Mouse (Mus musculus) c-Kit-positive CD71-positive TER-119-positive erythroid progenitor cells, embryonic 14.5 days (primary cell): ENCODE measurements around the gene Kcnc1.

Source experiments
- DNase-seq: peaks from one replicate; pipeline ENCODE4 v3.0.0-alpha.2; 2013; ENCODE audit warnings: low spot score

Kcnc1 gene

DNA sequence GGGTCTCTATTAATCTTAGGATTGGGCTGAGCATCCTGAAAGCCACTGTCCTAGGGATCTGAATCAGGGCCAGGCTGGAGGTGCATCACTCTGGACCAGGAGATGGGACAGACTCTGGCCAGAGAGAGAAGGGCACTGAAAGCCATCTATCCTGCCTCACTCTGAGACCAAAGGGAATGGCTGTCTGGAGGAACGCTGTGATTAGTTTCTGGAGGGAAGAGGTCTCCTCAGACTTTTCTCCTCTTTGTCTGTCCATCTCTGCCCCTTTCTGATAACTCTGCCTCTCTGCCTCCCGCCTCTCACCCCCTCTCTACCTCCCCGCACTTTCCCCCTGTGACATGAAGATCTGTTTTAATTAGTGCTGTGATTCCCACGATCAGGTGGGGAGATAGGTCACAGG lies 1.4 kb upstream of the Kcnc1 start:
- no peak for DNase-seq

GRCm38 (mm10) chr7:46395571-46395970 lies 726 bp upstream of the Kcnc1 start:
- no peak for DNase-seq

DNA sequence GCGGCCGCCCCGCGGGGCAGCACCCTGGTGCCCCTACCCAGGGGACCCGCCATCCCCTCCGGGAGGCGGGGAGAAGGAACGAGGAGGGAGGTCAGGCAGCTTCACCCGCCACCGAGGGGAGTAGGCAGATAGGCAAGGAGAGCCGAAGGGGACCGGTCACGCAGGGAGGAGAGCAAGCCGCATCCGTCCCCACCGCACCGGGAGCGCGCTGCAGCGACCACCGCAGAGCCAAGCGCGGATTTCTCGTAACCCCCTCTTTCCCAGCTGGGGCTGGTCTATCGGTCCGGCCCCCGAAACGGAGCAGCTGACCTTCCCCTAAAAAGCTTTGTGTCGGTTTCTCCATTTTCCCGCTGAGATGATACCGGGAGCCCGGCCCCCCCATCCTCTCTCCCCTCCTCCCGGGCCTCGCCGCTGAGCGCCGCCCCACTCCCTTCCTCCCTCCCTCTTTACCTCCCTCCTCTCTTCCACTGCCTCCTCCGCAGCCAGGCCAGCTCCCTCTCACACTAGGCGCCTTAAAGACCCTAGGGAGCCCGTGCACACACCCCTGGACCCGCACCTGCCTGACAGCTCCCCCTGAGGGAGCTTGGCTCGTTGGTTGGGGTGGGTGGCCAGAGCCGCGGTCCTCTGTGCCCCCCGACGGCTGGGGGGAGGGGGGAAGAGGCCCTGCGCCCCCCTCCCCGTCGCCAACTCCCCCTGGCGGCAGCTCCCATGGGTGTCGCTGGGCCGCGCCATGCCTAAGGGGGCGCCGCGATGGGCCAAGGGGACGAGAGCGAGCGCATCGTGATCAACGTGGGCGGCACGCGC lies 833 bp downstream of the Kcnc1 start:
- DNase-seq: no peak

DNA sequence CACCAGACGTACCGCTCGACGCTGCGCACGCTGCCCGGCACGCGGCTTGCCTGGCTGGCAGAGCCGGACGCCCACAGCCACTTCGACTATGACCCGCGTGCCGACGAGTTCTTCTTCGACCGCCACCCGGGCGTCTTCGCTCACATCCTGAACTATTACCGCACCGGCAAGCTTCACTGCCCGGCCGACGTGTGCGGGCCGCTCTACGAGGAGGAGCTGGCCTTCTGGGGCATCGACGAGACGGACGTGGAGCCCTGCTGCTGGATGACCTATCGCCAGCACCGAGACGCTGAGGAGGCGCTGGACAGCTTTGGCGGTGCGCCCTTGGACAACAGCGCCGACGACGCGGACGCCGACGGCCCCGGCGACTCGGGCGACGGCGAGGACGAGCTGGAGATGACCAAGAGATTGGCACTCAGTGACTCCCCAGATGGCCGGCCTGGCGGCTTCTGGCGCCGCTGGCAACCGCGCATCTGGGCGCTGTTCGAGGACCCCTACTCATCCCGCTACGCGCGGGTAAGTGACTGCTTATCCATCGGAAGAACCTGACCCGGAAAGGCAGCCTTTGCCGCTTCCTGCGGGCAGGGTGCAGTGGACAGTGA lies 1.5 kb downstream of the Kcnc1 start:
- no peak for DNase-seq

DNA sequence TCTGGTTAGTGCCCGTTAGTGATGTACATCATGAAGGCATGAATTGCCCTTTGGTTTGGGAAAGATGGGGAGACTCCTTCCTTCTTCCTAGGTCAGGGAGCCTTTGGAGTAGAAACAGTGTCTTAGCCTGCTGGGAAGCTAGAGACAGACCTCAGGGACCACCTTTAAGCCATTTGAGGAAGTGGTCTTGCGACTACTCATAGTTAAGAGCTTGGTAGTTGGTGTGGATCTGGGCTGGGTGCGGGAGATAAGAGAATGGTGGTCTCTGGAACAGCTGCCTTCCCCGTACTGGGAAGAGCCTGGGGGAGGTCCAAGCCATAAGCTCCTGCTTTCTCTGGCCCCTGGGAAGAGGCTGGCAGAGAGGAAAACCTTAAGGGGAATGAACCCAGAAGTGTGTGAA lies 2.3 kb downstream of the Kcnc1 start:
- DNase-seq: no peak

DNA sequence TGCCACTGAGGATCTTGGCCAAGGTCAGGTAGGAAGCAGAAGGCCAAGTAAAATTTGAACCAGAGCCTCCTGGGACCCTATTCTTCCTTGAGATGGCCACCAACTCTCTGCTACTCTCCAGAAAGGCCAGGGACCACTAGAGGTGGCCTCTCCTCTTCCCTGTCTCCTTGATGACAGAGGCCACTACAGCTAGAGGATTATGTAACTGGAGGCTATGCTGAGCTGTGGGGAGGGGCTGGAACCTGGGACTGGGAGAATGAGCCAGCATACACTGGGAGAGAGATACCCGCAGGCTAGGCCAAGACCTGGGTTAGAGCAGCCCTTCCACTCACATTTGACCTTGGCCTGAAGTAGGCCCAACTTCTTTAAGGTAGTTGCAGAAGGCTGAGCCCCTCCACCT lies 3.4 kb downstream of the Kcnc1 start:
- no peak for DNase-seq

- no peak for DNase-seq
These were observed 4.0 kb downstream of the Kcnc1 start for GRCm38 (mm10) chr7:46400346-46400745.

- DNase-seq: no peak
These were observed 5.3 kb downstream of the Kcnc1 start for GRCm38 (mm10) chr7:46401371-46402180.

- no peak for DNase-seq
These were observed 7.6 kb downstream of the Kcnc1 start for GRCm38 (mm10) chr7:46403616-46404485.

DNA sequence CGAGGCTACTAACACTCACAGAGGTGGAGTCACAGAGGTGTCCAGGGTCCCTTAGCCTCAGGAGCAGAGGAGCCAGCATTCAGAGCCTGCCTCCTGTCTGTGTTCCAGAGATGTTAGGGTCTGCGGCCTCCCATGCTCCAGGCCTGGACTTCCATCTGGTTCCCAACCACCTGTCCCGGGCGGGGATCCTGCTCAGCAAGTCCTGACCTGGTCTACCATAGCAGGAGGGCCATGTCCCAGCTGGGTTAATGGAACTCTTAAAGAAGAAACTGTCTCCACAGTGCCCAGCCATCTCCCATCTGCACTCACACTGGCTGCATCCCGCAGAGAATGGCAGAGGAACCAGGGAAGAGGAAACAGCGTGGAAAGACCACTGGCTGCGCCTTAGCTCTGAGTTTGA lies 8.5 kb downstream of the Kcnc1 start:
- DNase-seq: no peak

GRCm38 (mm10) chr7:46408606-46409005 lies 12.3 kb downstream of the Kcnc1 start:
- no peak for DNase-seq

GRCm38 (mm10) chr7:46409204-46409789 lies 13.0 kb downstream of the Kcnc1 start:
- no peak for DNase-seq

DNA sequence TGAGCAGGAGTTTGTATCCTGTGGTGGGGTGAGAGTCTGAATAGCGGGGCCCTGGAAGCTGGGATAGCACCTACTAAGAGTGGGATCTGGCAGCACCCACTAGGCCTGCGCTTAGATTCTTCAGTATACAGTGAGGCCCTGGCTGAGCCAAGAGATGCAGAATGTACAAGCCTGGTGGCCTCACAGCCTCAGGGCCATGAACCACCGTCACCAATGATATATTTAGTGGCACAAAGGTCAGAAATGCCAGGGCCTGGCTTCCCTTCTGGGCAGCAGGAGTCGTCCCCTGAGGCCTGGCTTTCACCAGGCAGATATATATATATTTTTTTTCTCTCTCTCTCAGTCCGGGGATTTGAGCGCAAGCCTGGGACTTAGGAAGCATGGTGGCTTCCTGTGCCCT lies 14.4 kb downstream of the Kcnc1 start:
- DNase-seq: no peak

DNA sequence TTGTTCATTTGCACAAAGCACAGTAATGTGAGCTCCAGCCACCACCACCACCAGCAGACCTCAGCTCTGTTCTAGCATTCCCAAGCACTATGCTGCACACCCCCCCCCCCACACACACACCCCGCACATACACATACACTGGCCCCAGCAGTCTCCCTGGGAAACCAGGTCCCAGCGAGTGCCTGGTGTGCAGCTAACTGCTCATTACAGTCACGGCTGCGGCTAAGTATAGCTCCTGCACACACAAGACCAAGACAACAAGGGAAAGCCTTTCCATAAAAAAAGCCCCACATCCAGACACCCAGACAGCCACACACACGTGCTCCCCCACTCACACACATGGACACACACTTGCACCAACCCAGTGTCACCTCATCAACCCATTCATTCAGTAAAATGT lies 16.5 kb downstream of the Kcnc1 start:
- no peak for DNase-seq

GRCm38 (mm10) chr7:46413959-46414725 lies 17.8 kb downstream of the Kcnc1 start:
- no peak for DNase-seq

DNA sequence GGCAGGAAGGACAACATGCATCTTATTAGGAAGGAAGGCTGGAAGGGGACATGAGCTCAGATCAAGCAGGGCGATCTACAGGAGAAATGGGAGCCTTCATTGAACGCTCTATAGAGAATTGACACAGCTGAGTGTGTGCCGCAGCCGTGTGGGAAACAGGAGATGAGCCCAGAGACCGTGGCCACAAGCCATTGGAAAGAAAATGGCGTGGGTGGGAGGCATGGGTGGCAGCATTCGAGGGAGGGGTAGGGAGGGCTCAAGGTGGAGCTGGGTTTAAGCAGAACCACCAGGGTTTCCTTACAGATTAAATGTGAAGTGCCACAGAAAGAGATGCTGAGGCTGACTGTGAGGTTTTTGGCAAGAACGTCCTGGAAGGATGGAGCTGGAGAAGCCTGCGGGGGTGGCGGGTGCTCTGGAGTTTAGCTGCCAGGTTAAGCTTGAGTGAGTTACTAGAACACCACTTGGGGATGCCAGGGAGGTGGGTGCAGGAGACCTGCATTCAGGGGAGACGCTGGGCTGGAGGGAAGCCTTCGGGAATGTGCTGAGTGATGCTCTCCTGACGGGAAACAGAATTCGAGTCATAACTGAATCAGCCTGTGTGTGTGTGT lies 19.6 kb downstream of the Kcnc1 start:
- DNase-seq: no peak

- DNase-seq: no peak
These were observed 21.2 kb downstream of the Kcnc1 start for GRCm38 (mm10) chr7:46417467-46417866.

DNA sequence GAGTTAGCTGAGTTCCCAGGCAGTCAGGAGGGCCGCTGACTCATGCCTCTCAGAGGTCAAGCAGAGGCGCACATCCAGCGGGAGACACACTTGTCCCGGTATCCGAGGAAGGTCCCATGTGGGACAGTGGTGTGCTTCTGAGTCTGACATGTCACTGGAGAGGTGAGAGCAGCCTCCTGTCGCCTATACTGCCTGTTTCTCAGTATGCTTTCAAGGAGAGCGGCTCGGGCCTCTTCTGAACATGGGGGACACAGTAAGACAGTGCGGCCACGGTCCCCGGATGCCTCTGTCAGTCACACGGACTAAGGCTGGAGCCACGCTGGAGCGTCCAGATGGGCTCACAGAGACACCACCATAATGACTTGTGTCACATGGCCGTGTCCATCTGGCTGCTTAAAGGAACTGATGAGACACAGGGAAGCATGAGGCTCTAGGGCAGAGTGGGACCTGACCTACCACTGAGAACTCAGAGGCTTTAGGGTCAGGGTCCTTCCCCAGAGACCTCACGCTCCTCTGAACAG lies 21.9 kb downstream of the Kcnc1 start:
- DNase-seq: no peak

DNA sequence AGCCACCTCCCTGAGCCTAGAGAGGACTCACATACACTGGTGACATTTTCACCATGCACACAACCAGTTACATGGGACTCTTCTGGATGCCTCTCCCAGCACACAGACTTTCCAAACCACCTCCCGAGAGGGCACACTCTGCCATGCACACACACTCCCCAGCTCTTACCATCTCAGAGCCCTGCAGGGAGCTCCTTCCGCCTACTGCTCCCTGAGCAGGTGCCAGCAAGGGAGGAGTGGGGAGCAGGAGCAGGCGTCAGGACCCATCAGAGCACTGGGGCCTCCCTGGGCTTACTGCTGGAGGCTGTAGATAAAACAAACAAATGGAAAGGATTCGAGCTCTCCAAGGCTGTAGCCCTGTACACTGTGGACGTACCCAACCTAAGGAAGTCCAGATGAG lies 25.2 kb downstream of the Kcnc1 start:
- no peak for DNase-seq

DNA sequence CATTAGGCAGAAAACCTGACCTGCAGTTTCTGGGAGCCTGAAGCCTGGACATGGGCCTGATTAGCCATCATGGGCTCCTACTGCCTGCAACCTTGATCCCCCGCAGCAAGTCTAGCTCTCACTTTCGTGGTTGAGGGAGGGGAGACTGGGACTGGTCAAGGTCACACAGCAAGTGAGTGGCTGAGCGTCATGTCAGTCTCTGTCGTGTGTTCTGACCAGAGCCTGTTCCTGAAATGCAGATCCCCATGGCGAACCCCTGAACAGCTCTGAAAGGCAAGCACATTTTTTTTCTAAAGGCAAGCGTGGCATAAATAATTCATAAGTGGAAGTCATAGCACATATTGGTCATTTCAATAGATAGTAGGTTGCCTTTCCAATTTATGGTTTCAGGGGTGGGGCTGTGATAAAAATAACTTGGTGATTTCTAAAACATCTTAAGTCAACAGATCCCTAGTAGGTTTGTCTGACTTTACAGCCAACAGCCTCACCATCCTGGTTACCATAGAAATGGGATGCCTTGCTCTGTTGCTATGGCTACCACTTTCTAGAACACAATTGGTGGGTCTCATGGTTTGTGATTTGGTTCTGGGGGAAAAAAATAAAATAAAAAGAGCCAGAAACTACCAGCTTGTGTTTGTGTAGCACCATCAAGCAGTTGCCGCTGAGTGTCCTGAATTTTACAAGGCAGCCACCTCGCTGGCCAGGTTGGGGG lies 25.9 kb downstream of the Kcnc1 start:
- no peak for DNase-seq
